Comparison of ENCODE assay signal across 17 mouse cellular contexts in genomic region chr2:28034011-28034710, GRCm38 (mm10). TPM values are rescaled to one million over a fixed set of nuclear protein-coding genes. Genes with fewer than 3 reads are reported as not detected.
A peak's percentile ranks its signal among the peaks of the same experiment; 100 is the strongest.
DNase-seq lines count a peak whose midpoint lies in the region; ATAC-seq and TF ChIP-seq lines count a peak whose summit lies in the region.
"Had no signal": no experiment of that assay in that cellular context is flagged by ENCODE, and none has a peak within 500 bp of the region (broad histone marks: within the 10 kb centered on the region; RNA-seq: fewer than 3 reads in every experiment).

No protein-coding gene starts in this region.

- H3K27me3 ChIP-seq in forebrain, embryonic 14.5 days (replicated peaks; ENCODE audit: control insufficient read depth, insufficient read depth, low read length): no peaks in the 10 kb centered on the region
- no peaks in the 10 kb centered on the region for H3K27me3 ChIP-seq in forebrain, embryonic 10.5 days (ENCODE audit: poor library complexity, severe bottlenecking)
- no peaks in the 10 kb centered on the region for H3K27me3 ChIP-seq in intestine, postnatal 0 days (replicated peaks; ENCODE audit: control insufficient read depth, insufficient read depth, low read length)
- H3K27me3 ChIP-seq: embryonic facial prominence, embryonic 13.5 days; heart, embryonic 12.5 days; limb, embryonic 13.5 days had no signal

- H3K4me2 ChIP-seq in forebrain, embryonic 14.5 days (ENCODE audit: low read length): no peak overlapping the region
- no peak overlapping the region for H3K4me2 ChIP-seq in intestine, postnatal 0 days (replicated peaks; ENCODE audit: low read depth)
- H3K4me2 ChIP-seq: embryonic facial prominence, embryonic 13.5 days; heart, embryonic 12.5 days; limb, embryonic 13.5 days had no signal

- no peak for TF ChIP-seq CTCF in intestine, postnatal 0 days (IDR thresholded peaks at IDR 0.05; ENCODE audit: low read depth)

- H3K4me1 ChIP-seq in forebrain, embryonic 14.5 days (ENCODE audit: control insufficient read depth, insufficient read depth, low read length): peaks cover 11% of the 10 kb centered on the region
- H3K4me1 ChIP-seq in forebrain, embryonic 10.5 days: 0 out of 2 replicates have a peak, but pooled peaks cover 4% of the 10 kb centered on the region
- H3K4me1 ChIP-seq in intestine, postnatal 0 days (replicated peaks; ENCODE audit: control insufficient read depth, insufficient read depth, low read length): no peaks in the 10 kb centered on the region

- H3K4me3 ChIP-seq in forebrain, embryonic 14.5 days (ENCODE audit: low read depth, low read length): no peak overlapping the region
- H3K4me3 ChIP-seq in forebrain, embryonic 10.5 days: no peak overlapping the region
- no peak overlapping the region for H3K4me3 ChIP-seq in intestine, postnatal 0 days (ENCODE audit: low read depth, low read length)
- H3K4me3 ChIP-seq: embryonic facial prominence, embryonic 13.5 days; heart, embryonic 12.5 days; limb, embryonic 13.5 days had no signal

- no peak overlapping the region for H3K9ac ChIP-seq in forebrain, embryonic 14.5 days (ENCODE audit: low read length)
- H3K9ac ChIP-seq in intestine, postnatal 0 days (ENCODE audit: low read depth, low read length): no peak overlapping the region
- H3K9ac ChIP-seq: embryonic facial prominence, embryonic 13.5 days; heart, embryonic 12.5 days; limb, embryonic 13.5 days had no signal

- peak overlapping the region; percentile 65 for H3K27ac ChIP-seq in forebrain, embryonic 14.5 days (ENCODE audit: low read depth, low read length)
- no peak overlapping the region for H3K27ac ChIP-seq in forebrain, embryonic 10.5 days
- no peak overlapping the region for H3K27ac ChIP-seq in intestine, postnatal 0 days (ENCODE audit: low read depth, low read length)
- H3K27ac ChIP-seq: embryonic facial prominence, embryonic 13.5 days; limb, embryonic 13.5 days; macrophage had no signal

- no peaks in the 10 kb centered on the region for H3K36me3 ChIP-seq in forebrain, embryonic 14.5 days (ENCODE audit: control insufficient read depth, insufficient read depth, low read length)
- H3K36me3 ChIP-seq in forebrain, embryonic 10.5 days (replicated peaks): peaks cover 17% of the 10 kb centered on the region
- peaks cover 10% of the 10 kb centered on the region for H3K36me3 ChIP-seq in intestine, postnatal 0 days (ENCODE audit: control insufficient read depth, insufficient read depth)

- no peaks in the 10 kb centered on the region for H3K9me3 ChIP-seq in forebrain, embryonic 14.5 days (replicated peaks; ENCODE audit: control insufficient read depth, low read length)
- H3K9me3 ChIP-seq in forebrain, embryonic 10.5 days: no peaks in the 10 kb centered on the region
- H3K9me3 ChIP-seq in intestine, postnatal 0 days (ENCODE audit: control insufficient read depth): no peaks in the 10 kb centered on the region
- H3K9me3 ChIP-seq: embryonic facial prominence, embryonic 13.5 days; G1E; heart, embryonic 12.5 days; limb, embryonic 13.5 days had no signal

- DNase-seq in forebrain, embryonic 14.5 days (ENCODE audit: low spot score): peak; percentile 25
- DNase-seq in forebrain, embryonic 10.5 days (ENCODE audit: extremely low spot score, low spot score): no peak
- DNase-seq in ovary, postnatal 36 days (ENCODE audit: low spot score): peak; percentile 37
- no peak for DNase-seq in ovary, adult 18-20 months (ENCODE audit: low spot score)
- peak; percentile 57 for DNase-seq in fibroblast of lung, adult 2 months (ENCODE audit: low read depth)
- DNase-seq in layer of hippocampus, postnatal 25 days (ENCODE audit: extremely low spot score in 1 of 2, low spot score in 1 of 2): no peak
- DNase-seq: B cell, adult 2 months; cerebellum, adult 8-10 months had no signal

- WGBS in forebrain, embryonic 14.5 days: 55% methylated on average over 13 of the region's 13 CpGs
- 82% methylated on average over 13 of the region's 13 CpGs for WGBS in forebrain, embryonic 10.5 days
- 87% methylated on average over 13 of the region's 13 CpGs for WGBS in intestine, postnatal 0 days

- ATAC-seq in forebrain, embryonic 14.5 days: no peak
- ATAC-seq in frontal cortex, adult (ENCODE audit: low TSS enrichment): no peak
- no peak for ATAC-seq in intestine, postnatal 0 days

RNA-seq across cellular contexts. Expression of gene Fcnb, which starts 50.5 kb away (rescaled TPM):
- polyA plus RNA-seq in forebrain, embryonic 14.5 days (2014; fragmentation: Nextera tagmentation; extraction: Ambion mirVana): not detected in 2 replicates
- polyA plus RNA-seq in forebrain, embryonic 10.5 days (2016; fragmentation: Nextera tagmentation; extraction: Ambion mirVana): not detected in 2 replicates
- polyA plus RNA-seq in intestine, postnatal 0 days (2015; fragmentation: Nextera tagmentation; extraction: Ambion mirVana): not detected in 2 replicates
- total RNA-seq in layer of hippocampus, postnatal 25 days (2021): not detected
- total RNA-seq: G1E; gastrocnemius, adult 18-20 months; layer of hippocampus, postnatal 14 days had no signal
- polyA plus RNA-seq: embryonic facial prominence, embryonic 13.5 days; G1E; limb, embryonic 13.5 days had no signal

Comparison
In these comparisons a context has a peak if more than half of its experiments do, and no peak if none do; other contexts are left out.
1. DNase-seq: peak in forebrain, embryonic 14.5 days (single experiment), ovary, postnatal 36 days (single experiment) and fibroblast of lung, adult 2 months (single experiment); none in forebrain, embryonic 10.5 days (single experiment), ovary, adult 18-20 months (single experiment) and layer of hippocampus, postnatal 25 days (0 of 2).